Mouse (Mus musculus): ENCODE measurements at regions not wholly inside any gene's neighbourhood (a gene's known extent, or its start where the extent isn't known, plus 50 kb on each side); places are given as distances from the start of the nearest gene placed in this dataset.

DNA sequence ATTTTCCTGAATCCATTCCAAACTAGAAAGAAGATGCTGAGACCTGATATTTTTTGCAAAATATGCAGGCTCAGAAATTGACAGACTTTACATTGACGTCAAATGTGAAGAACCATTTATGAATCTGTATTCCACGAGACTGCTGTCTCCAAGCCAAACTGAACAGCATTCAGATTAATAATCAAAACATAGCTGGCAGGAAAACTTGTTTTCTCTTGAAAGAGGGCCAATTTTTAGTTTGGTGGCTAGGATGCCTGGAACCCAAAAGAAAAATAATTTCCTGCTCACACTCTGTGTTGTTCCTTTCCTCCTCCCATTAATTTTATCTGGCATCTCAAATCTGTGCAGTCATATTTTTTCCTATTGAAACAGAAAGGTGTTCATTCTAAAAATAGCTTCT lies 149.7 kb upstream of the Tbl1x start:
- TF ChIP-seq POLR2A (IDR thresholded peaks at IDR 0.05; ENCODE audit: control insufficient read depth, low read depth, low read length), result no peak
- TF ChIP-seq CTCF (IDR thresholded peaks at IDR 0.05; ENCODE audit: control insufficient read depth, insufficient read depth, insufficient replicate concordance, low read depth, low read length), result no peak
